Mouse (Mus musculus) kidney, postnatal 0 days (tissue): ENCODE data around the gene Rbpms2. TPM values are rescaled to one million over a fixed set of nuclear protein-coding genes. Genes with fewer than 3 reads are reported as not detected.
A peak's percentile ranks its signal among the peaks of the same experiment; 100 is the strongest.

Experiments
- ATAC-seq: fragments of 200-750 bp; cut with Nextera tagmentation; replicated peaks from 2 replicates; pipeline ENCODE4 v1.8.0; 2017; ENCODE audit warnings: low read depth, moderate number of reproducible peaks, moderate TSS enrichment, moderate library complexity; ENCODE audit not compliant: low FRiP score
- DNase-seq: peaks from one replicate; pipeline ENCODE4 v3.0.0-alpha.2; 2016; ENCODE audit warnings: low spot score
- H3K27ac ChIP-seq: fragments of 300-500 bp; sonication (generic); 2 replicates; pipeline ENCODE4 v1.5.1; 2014; ENCODE audit warnings: mild to moderate bottlenecking
- H3K27me3 ChIP-seq: fragments of 300-500 bp; sonication (generic); 2 replicates; pipeline ENCODE4 v1.6.1; 2014; ENCODE audit warnings: low read length, mixed read lengths; ENCODE audit not compliant: insufficient read depth
- H3K36me3 ChIP-seq: fragments of 300-500 bp; sonication (generic); 2 replicates; pipeline ENCODE4 v1.6.1; 2014; ENCODE audit warnings: low read length, mixed read lengths; ENCODE audit not compliant: insufficient read depth
- H3K4me1 ChIP-seq: fragments of 300-500 bp; sonication (generic); replicated peaks from 2 replicates; pipeline ENCODE4 v1.6.1; 2014; ENCODE audit warnings: antibody characterized with exemption, low read length, mixed read lengths; ENCODE audit not compliant: insufficient read depth
- H3K4me2 ChIP-seq: fragments of 300-500 bp; sonication (generic); 2 replicates; pipeline ENCODE4 v1.6.1; 2014; ENCODE audit warnings: mild to moderate bottlenecking, low read length, moderate library complexity, mixed read lengths
- H3K4me3 ChIP-seq: fragments of 300-500 bp; sonication (generic); replicated peaks from 2 replicates; pipeline ENCODE4 v1.5.1; 2014; ENCODE audit warnings: low read depth, low read length
- H3K9ac ChIP-seq: fragments of 300-500 bp; sonication (generic); 2 replicates; pipeline ENCODE4 v1.6.1; 2014; ENCODE audit warnings: low read depth, low read length
- H3K9me3 ChIP-seq: fragments of 300-500 bp; sonication (generic); replicated peaks from 2 replicates; pipeline ENCODE4 v1.6.1; 2016; ENCODE audit warnings: low read length, inconsistent platforms, mixed read lengths
- CTCF ChIP-seq: IDR thresholded peaks from 2 replicates; pipeline ENCODE4 v1.5.1; 2016; ENCODE audit warnings: antibody characterized with exemption, low read depth, mild to moderate bottlenecking, moderate library complexity
- WGBS: fragments of 180-500 bp; shearing (Covaris S2); extraction: QIAGEN DNeasy Blood & Tissue Kit; methylation state at CpG from one replicate; pipeline ENCODE4 v1.1.7; 2014; 5-methylcytosine and 5-hydroxymethylcytosine counted together
- polyA plus RNA-seq: library from polyadenylated mRNA; unstranded; fragments of >200 nt; fragmentation: Nextera tagmentation; extraction: Ambion mirVana; gene quantifications from 2 replicates; pipeline ENCODE4 v1.2.1, GENCODE M21; 2015

Gene Rbpms2
- polyA plus RNA-seq, 1 experiment from 2014 or later = 38.6 TPM

DNA sequence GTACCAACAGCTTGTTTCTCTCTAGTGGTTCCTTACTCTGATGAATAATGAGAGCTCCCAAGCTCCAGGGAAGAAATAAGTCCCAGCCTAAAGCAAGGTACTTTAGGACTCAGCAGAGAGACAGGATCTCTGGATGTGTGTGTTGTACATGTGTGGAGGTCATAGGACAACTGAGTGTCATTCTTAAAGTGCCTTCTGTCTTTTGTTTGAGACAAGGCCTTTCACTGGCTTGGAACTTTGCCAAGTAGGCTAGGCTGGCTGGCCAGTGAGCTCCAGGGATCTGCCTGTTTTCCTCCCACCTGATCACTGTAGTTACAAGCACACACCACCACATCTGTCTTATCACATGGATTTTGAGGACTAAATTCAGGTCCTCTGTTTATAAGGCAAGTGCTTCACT lies 66.9 kb downstream of the Rbpms2 start:
- DNase-seq (no peak), ATAC-seq (0 out of 2 replicates have a peak, but pooled peaks have one; percentile 15)
- H3K36me3 ChIP-seq = peaks cover 60% of the 10 kb centered on the region

DNA sequence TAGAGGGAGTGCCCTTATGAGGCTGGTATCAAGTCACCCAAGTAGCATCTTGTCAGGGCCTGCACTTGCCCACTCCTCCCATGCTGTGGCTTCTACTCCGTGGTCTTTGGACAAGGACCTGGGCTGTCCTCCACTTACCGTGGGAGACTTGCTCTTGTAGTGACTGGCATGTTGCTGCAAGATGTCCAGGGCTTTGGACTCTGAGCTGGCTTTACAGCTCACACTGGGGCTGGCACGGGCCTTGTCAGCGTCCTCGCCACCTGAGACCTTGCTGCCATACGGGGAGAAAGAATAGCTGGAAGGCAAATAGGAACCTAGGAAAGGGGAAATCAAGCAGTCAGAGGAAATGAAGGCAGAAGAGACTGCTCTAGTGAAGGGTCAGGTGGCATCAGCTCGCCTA lies 67.9 kb downstream of the Rbpms2 start:
- TF ChIP-seq CTCF = no peak
- Histone ChIP-seq H3K9ac (no peak overlapping the region), H3K9me3 (no peaks in the 10 kb centered on the region), H3K4me2 (no peak overlapping the region), H3K4me3 (no peak overlapping the region), H3K36me3 (peaks cover 62% of the 10 kb centered on the region), H3K27ac (no peak overlapping the region), H3K4me1 (no peaks in the 10 kb centered on the region), H3K27me3 (no peaks in the 10 kb centered on the region)
- no peak for ATAC-seq
- no peak for DNase-seq
- WGBS = 91% methylated on average over 7 of the region's 7 CpGs

More for the DNA sequence above, 66.9 kb downstream of the Rbpms2 start:
- no peak overlapping the region for H3K9ac ChIP-seq
- H3K27me3 ChIP-seq = no peaks in the 10 kb centered on the region
- no peaks in the 10 kb centered on the region for H3K4me1 ChIP-seq
- no peak for TF ChIP-seq CTCF
- H3K9me3 ChIP-seq = no peaks in the 10 kb centered on the region
- H3K27ac ChIP-seq = no peak overlapping the region
- no peak overlapping the region for H3K4me3 ChIP-seq
- H3K4me2 ChIP-seq = no peak overlapping the region

DNA sequence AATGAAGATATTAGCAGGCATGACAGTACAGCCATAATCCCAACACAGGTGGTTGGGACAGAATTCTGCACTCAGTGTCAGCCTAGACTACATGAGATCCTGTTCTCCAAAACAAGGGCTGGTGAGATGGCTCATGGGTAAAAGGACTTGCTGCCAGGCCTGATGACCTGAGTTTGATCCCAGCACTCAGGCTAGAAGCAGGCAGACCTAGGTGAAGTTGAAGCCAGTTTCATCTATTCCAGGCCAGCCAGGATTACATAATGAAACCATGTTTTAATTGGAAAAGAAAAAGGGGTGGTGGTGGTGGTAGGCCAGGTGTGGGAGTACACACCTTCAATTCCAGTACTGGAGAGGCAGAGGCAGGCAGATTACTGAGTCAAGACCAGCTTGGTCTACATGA lies 68.5 kb downstream of the Rbpms2 start:
- Histone ChIP-seq H3K9me3 (no peaks in the 10 kb centered on the region), H3K27me3 (no peaks in the 10 kb centered on the region), H3K27ac (no peak overlapping the region), H3K4me3 (no peak overlapping the region), H3K4me2 (no peak overlapping the region), H3K4me1 (no peaks in the 10 kb centered on the region), H3K36me3 (peaks cover 62% of the 10 kb centered on the region), H3K9ac (no peak overlapping the region)
- no peak for ATAC-seq
- no peak for DNase-seq
- TF ChIP-seq CTCF = no peak

DNA sequence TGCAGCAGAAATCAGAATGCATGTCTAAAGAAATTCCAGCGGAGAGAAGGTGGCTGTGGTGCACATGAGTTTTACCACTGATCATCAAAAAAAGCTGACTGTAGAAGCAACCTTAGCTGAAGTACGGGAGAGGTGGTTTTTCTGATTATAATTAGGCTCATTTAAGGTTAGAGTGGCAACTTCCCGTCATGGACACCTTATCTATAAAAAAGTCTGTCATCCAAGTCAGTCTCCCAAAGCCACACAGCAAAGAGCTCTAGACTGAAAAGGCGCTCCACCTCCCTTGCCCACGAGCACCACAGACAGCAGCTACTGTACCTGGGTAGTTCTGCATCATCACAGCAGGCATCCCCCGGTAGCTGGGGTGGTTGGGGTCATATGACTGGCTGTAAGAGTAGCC lies 71.1 kb downstream of the Rbpms2 start:
- ATAC-seq = no peak
- no peak overlapping the region for H3K4me2 ChIP-seq
- DNase-seq = no peak
- no peak overlapping the region for H3K4me3 ChIP-seq
- TF ChIP-seq CTCF = no peak
- H3K9ac ChIP-seq = no peak overlapping the region
- 68% methylated on average over 6 of the region's 6 CpGs for WGBS
- peaks cover 59% of the 10 kb centered on the region for H3K36me3 ChIP-seq
- H3K27me3 ChIP-seq = no peaks in the 10 kb centered on the region
- H3K27ac ChIP-seq = no peak overlapping the region
- H3K4me1 ChIP-seq = no peaks in the 10 kb centered on the region
- H3K9me3 ChIP-seq = no peaks in the 10 kb centered on the region

DNA sequence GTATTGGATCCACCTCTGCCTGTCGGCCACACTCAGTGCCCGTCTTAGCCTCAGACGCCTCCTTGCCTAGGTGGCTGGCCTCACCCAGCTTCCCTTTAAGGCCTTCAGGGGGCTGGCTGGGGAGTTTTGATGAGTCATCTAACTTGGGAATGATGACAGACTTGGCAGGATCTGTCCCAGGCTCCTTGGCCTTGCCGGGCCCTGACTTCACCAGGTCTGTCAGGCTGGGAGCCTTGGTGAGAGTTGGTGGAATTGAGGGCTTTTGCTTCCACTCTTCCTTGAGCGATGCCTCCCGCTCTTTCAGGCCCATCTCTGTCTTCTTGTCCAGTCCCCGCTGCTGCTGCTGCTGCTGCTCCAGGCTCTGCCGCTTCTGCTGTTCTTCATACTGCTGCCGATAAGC lies 72.8 kb downstream of the Rbpms2 start:
- no peaks in the 10 kb centered on the region for H3K27me3 ChIP-seq
- H3K4me1 ChIP-seq = no peaks in the 10 kb centered on the region
- H3K4me2 ChIP-seq = no peak overlapping the region
- TF ChIP-seq CTCF = no peak
- no peaks in the 10 kb centered on the region for H3K9me3 ChIP-seq
- WGBS = 89% methylated on average over 9 of the region's 9 CpGs
- peaks cover 56% of the 10 kb centered on the region for H3K36me3 ChIP-seq
- ATAC-seq = no peak
- H3K9ac ChIP-seq = no peak overlapping the region
- H3K27ac ChIP-seq = no peak overlapping the region
- H3K4me3 ChIP-seq = no peak overlapping the region
- DNase-seq = no peak

DNA sequence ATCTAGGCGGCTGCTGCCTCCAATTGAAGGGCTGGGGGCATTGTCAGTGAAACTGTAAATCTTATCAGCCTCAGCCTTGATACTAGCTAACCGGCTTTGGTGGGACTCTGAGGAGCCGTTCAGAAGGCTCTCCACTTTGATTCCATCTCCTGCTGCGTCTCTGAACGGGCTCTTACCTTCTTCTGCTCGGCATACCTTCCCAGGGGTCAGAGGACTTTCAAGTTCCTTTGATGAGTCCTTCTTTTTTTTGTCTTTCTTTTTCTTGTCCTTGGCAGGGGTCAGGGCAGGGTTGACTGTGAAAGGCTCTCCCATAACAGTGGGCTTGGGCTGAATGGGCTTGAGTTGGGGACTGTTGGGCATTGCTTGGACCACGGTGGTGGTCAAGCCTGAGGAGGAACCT lies 73.8 kb downstream of the Rbpms2 start:
- DNase-seq (no peak), ATAC-seq (no peak)
- H3K4me3 ChIP-seq = no peak overlapping the region
- H3K4me1 ChIP-seq = no peaks in the 10 kb centered on the region
- H3K9ac ChIP-seq = no peak overlapping the region
- H3K9me3 ChIP-seq = no peaks in the 10 kb centered on the region
- 86% methylated on average over 7 of the region's 7 CpGs for WGBS
- no peaks in the 10 kb centered on the region for H3K27me3 ChIP-seq
- H3K36me3 ChIP-seq = peaks cover 51% of the 10 kb centered on the region
- no peak for TF ChIP-seq CTCF
- H3K27ac ChIP-seq = no peak overlapping the region
- H3K4me2 ChIP-seq = no peak overlapping the region

DNA sequence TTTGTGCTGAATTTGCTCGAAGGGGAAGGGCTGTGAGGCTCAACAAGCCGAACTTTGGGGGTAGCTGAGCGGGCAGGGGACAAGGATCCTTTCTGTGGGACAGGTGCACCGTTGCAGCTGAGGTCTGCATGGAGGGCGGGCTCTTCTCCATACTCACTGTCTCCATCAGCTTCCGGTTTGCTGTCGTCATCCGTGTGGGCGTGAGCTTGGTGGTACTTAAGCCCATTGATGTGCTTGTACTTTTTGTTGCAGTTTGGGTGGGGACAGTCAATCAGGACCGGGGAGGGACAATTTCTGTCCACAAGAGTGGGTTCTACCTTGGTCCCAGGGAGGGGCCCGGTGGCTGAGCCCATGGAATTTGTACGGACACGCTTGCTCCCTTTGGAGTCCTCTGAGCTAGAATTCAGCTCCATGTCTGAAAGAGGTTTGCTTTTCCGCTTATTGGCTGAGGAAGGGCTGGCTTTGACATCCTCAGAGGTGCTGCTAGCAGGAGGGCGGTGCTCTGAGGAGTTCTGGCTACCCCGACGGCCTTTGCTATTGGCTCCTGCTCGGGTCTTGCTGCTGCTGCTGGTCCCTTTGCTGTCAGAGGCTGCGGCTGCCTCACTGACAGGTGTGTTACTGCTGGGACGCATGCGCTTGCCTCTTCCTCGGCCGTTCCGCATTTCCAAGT lies 74.6 kb downstream of the Rbpms2 start:
- no peaks in the 10 kb centered on the region for H3K9me3 ChIP-seq
- no peak overlapping the region for H3K4me3 ChIP-seq
- no peaks in the 10 kb centered on the region for H3K4me1 ChIP-seq
- H3K27me3 ChIP-seq = no peaks in the 10 kb centered on the region
- DNase-seq (no peak), ATAC-seq (no peak)
- peaks cover 46% of the 10 kb centered on the region for H3K36me3 ChIP-seq
- WGBS = 91% methylated on average over 24 of the region's 24 CpGs
- TF ChIP-seq CTCF = no peak
- no peak overlapping the region for H3K27ac ChIP-seq
- no peak overlapping the region for H3K4me2 ChIP-seq
- no peak overlapping the region for H3K9ac ChIP-seq

Other genes with a start within 250 kb of the Rbpms2 start
- gene Kbtbd13, start 238.0 kb upstream of the Rbpms2 start, polyA plus RNA-seq = 1.2 and 1.5 TPM in 2 replicates
- gene Rasl12, start 231.1 kb upstream of the Rbpms2 start, polyA plus RNA-seq = 10.4 and 10.7 TPM in 2 replicates
- 33.4 and 36.0 TPM in 2 replicates for gene Slc51b, start 206.7 kb upstream of the Rbpms2 start, polyA plus RNA-seq
- gene Mtfmt, start 193.9 kb upstream of the Rbpms2 start, polyA plus RNA-seq = 19.2 and 20.6 TPM in 2 replicates
- 118 and 122 TPM in 2 replicates for gene Spg21, start 168.7 kb upstream of the Rbpms2 start, polyA plus RNA-seq
- 0.14 TPM in 1 of 2 replicates, not detected in the other for gene Ankdd1a, start 109.5 kb upstream of the Rbpms2 start, polyA plus RNA-seq
- 13.4 and 14.6 TPM in 2 replicates for gene Plekho2, start 49.6 kb upstream of the Rbpms2 start, polyA plus RNA-seq
- gene Pif1, start 42.5 kb upstream of the Rbpms2 start, polyA plus RNA-seq = 3.5 and 4.8 TPM in 2 replicates
- 299 and 305 TPM in 2 replicates for gene Oaz2, start 38.4 kb downstream of the Rbpms2 start, polyA plus RNA-seq
- gene Zfp609, start 197.9 kb downstream of the Rbpms2 start, polyA plus RNA-seq = 4.1 and 5.0 TPM in 2 replicates